Mouse (Mus musculus) liver, postnatal 0 days (tissue): ENCODE measurements at regions not wholly inside any gene's neighbourhood (a gene's known extent, or its start where the extent isn't known, plus 50 kb on each side); places are given as distances from the start of the nearest gene placed in this dataset.

Experiments
- ATAC-seq: fragments of 200-750 bp; cut with Nextera tagmentation; 2 replicates; pipeline ENCODE4 v1.8.0; 2017; ENCODE audit warnings: mild to moderate bottlenecking, moderate library complexity
- DNase-seq: peaks from one replicate; pipeline ENCODE4 v3.0.0-alpha.2; 2016
- H3K27ac ChIP-seq: fragments of 300-500 bp; sonication (generic); 2 replicates; pipeline ENCODE4 v1.5.1; 2014; ENCODE audit warnings: antibody characterized with exemption, moderate library complexity, mild to moderate bottlenecking, low read depth
- H3K27me3 ChIP-seq: fragments of 300-500 bp; sonication (generic); 2 replicates; pipeline ENCODE4 v1.6.1; 2014; ENCODE audit warnings: low read length, control low read depth, mixed read lengths; ENCODE audit not compliant: insufficient read depth
- H3K36me3 ChIP-seq: fragments of 300-500 bp; sonication (generic); replicated peaks from 2 replicates; pipeline ENCODE4 v1.6.1; 2014; ENCODE audit warnings: mild to moderate bottlenecking, control low read depth, low read length, moderate library complexity, mixed read lengths; ENCODE audit not compliant: insufficient read depth
- H3K4me1 ChIP-seq: fragments of 300-500 bp; sonication (generic); 2 replicates; pipeline ENCODE4 v1.6.1; 2014; ENCODE audit warnings: antibody characterized with exemption, mild to moderate bottlenecking, control low read depth; ENCODE audit not compliant: insufficient read depth
- H3K4me2 ChIP-seq: fragments of 300-500 bp; sonication (generic); 2 replicates; pipeline ENCODE4 v1.6.1; 2014; ENCODE audit warnings: low read depth, mild to moderate bottlenecking, low read length, moderate library complexity, mixed read lengths
- H3K4me3 ChIP-seq: fragments of 300-500 bp; sonication (generic); 2 replicates; pipeline ENCODE4 v1.5.1; 2014; ENCODE audit warnings: low read depth, low read length
- H3K9ac ChIP-seq: fragments of 300-500 bp; sonication (generic); replicated peaks from 2 replicates; pipeline ENCODE4 v1.6.1; 2014; ENCODE audit warnings: mild to moderate bottlenecking, moderate library complexity
- H3K9me3 ChIP-seq: fragments of 300-500 bp; sonication (generic); 2 replicates; pipeline ENCODE4 v1.6.1; 2016; ENCODE audit warnings: mild to moderate bottlenecking, control low read depth, low read length, mixed read lengths
- CTCF ChIP-seq: sonication (generic); IDR thresholded peaks from 2 replicates; pipeline ENCODE4 v1.5.1; 2016; ENCODE audit warnings: antibody characterized with exemption, low read depth
- EP300 ChIP-seq: IDR thresholded peaks from 2 replicates; pipeline ENCODE4 v1.6.1; 2016; ENCODE audit warnings: antibody characterized with exemption, low read depth, mild to moderate bottlenecking
- WGBS: fragments of 180-500 bp; shearing (Covaris S2); extraction: QIAGEN DNeasy Blood & Tissue Kit; methylation state at CpG from one replicate; pipeline ENCODE4 v1.1.7; 2014; ENCODE audit not compliant: insufficient replicate concordance; 5-methylcytosine and 5-hydroxymethylcytosine counted together

- 48% methylated on average over 15 of the region's 15 CpGs for WGBS
- no peak overlapping the region for H3K27ac ChIP-seq
- H3K9me3 ChIP-seq = peaks cover 5% of the 10 kb centered on the region; the same call in 1 of the 2 replicates
- H3K4me3 ChIP-seq = no peak overlapping the region
- no peaks in the 10 kb centered on the region for H3K4me1 ChIP-seq
- no peaks in the 10 kb centered on the region for H3K36me3 ChIP-seq
- no peak overlapping the region for H3K9ac ChIP-seq
- no peak for ATAC-seq
- no peak for DNase-seq
- H3K4me2 ChIP-seq = no peak overlapping the region
- no peaks in the 10 kb centered on the region for H3K27me3 ChIP-seq
- TF ChIP-seq CTCF = no peak
- TF ChIP-seq EP300 = no peak
These were observed 61.4 kb downstream of the Cpn2 start for GRCm38 (mm10) chr16:30205816-30206356.
